Mouse (Mus musculus): ENCODE results near the gene Pms2. TPM values are rescaled to one million over a fixed set of nuclear protein-coding genes. Genes with fewer than 3 reads are reported as not detected.
A peak's percentile ranks its signal among the peaks of the same experiment; 100 is the strongest.

The Pms2 gene
- polyA plus RNA-seq, 1 experiment from 2014 or later = 24.2 TPM

GRCm38 (mm10) chr5:143966671-143967070 lies 56.9 kb downstream of the Pms2 start:
- no peak overlapping the region for H3K4me2 ChIP-seq
- 85% methylated on average over 12 of the region's 12 CpGs for WGBS
- no peaks in the 10 kb centered on the region for H3K9me3 ChIP-seq (replicated peaks)
- no peaks in the 10 kb centered on the region for H3K4me1 ChIP-seq (replicated peaks)
- ATAC-seq (ENCODE audit: insufficient number of reproducible peaks, low FRiP score) = no peak
- no peaks in the 10 kb centered on the region for H3K36me3 ChIP-seq
- no peaks in the 10 kb centered on the region for H3K27me3 ChIP-seq (replicated peaks)
- H3K4me3 ChIP-seq = no peak overlapping the region
- H3K27ac ChIP-seq (ENCODE audit: poor library complexity, severe bottlenecking) = no peak overlapping the region
- H3K9ac ChIP-seq = no peak overlapping the region

DNA sequence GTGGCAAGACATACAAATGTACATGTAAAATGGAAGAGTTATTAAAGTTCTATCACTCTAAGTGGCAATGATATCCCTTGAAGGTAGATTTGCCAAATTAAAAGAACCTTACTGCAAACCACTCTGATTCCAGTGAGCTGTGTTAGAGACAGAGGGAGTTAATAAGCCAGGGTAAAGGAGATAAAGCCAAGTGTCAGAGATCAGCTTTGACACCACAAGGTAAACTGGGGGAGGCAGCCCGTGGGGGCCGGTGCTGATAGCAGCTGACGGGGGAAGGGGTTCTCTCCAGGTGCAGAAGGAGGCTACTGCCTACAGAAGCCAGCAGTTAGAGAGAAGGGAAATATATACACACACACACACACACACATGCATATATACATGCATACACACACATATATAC lies 62.9 kb downstream of the Pms2 start:
- Histone ChIP-seq H3K36me3 (no peaks in the 10 kb centered on the region), H3K9ac (no peak overlapping the region), H3K27ac (ENCODE audit: poor library complexity, severe bottlenecking) (no peak overlapping the region), H3K4me2 (no peak overlapping the region), H3K4me3 (no peak overlapping the region), H3K27me3 (replicated peaks) (no peaks in the 10 kb centered on the region), H3K9me3 (replicated peaks) (no peaks in the 10 kb centered on the region), H3K4me1 (replicated peaks) (0 out of 2 replicates have a peak, but pooled peaks cover 4% of the 10 kb centered on the region)
- WGBS = 15% methylated on average over 3 of the region's 3 CpGs
- ATAC-seq (ENCODE audit: insufficient number of reproducible peaks, low FRiP score) = no peak

- WGBS = 49% methylated on average over 4 of the region's 4 CpGs
- Histone ChIP-seq H3K4me1 (replicated peaks) (0 out of 2 replicates have a peak, but pooled peaks cover 4% of the 10 kb centered on the region), H3K9ac (no peak overlapping the region), H3K4me2 (no peak overlapping the region), H3K4me3 (no peak overlapping the region), H3K36me3 (no peaks in the 10 kb centered on the region), H3K27ac (ENCODE audit: poor library complexity, severe bottlenecking) (no peak overlapping the region), H3K27me3 (replicated peaks) (no peaks in the 10 kb centered on the region), H3K9me3 (replicated peaks) (no peaks in the 10 kb centered on the region)
- ATAC-seq (ENCODE audit: insufficient number of reproducible peaks, low FRiP score) = peak; percentile 69
Measured at GRCm38 (mm10) chr5:143974931-143975630, 65.3 kb downstream of the Pms2 start.

GRCm38 (mm10) chr5:143975631-143975933 lies 65.8 kb downstream of the Pms2 start:
- Histone ChIP-seq H3K36me3 (no peaks in the 10 kb centered on the region), H3K27me3 (replicated peaks) (no peaks in the 10 kb centered on the region), H3K27ac (ENCODE audit: poor library complexity, severe bottlenecking) (no peak overlapping the region), H3K9ac (no peak overlapping the region), H3K4me3 (no peak overlapping the region), H3K4me2 (no peak overlapping the region), H3K4me1 (replicated peaks) (peaks cover 4% of the 10 kb centered on the region; the same call in 1 of the 2 replicates), H3K9me3 (replicated peaks) (no peaks in the 10 kb centered on the region)
- WGBS = 46% methylated on average over 2 of the region's 2 CpGs
- no peak for ATAC-seq (ENCODE audit: insufficient number of reproducible peaks, low FRiP score)

DNA sequence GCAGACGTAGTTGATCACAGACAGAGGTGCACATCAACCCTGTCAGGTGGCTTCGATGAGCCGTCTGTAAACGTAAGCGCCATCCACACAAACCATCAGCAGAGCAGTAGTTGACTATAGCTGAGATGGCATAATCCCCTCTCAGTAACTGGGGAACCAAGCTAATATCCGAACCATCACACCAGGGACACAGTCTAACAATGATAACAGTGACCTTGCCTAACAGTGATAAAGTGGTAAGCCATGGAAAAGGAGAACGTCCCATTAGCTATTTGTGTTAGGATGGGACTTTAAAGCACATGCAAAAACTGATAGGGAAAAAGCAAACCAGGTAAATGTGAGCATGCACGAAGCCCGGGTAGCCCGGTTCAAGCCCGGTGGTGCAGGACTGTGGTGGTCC lies 66.5 kb downstream of the Pms2 start:
- Histone ChIP-seq H3K9me3 (replicated peaks) (no peaks in the 10 kb centered on the region), H3K4me1 (replicated peaks) (peaks cover 9% of the 10 kb centered on the region), H3K4me2 (no peak overlapping the region), H3K27ac (ENCODE audit: poor library complexity, severe bottlenecking) (no peak overlapping the region), H3K27me3 (replicated peaks) (no peaks in the 10 kb centered on the region), H3K4me3 (no peak overlapping the region), H3K9ac (no peak overlapping the region), H3K36me3 (no peaks in the 10 kb centered on the region)
- WGBS = 79% methylated on average over 11 of the region's 11 CpGs
- no peak for ATAC-seq (ENCODE audit: insufficient number of reproducible peaks, low FRiP score)

GRCm38 (mm10) chr5:143976726-143977431 lies 67.1 kb downstream of the Pms2 start:
- Histone ChIP-seq H3K27ac (ENCODE audit: poor library complexity, severe bottlenecking) (no peak overlapping the region), H3K27me3 (replicated peaks) (no peaks in the 10 kb centered on the region), H3K4me1 (replicated peaks) (peaks cover 9% of the 10 kb centered on the region), H3K36me3 (no peaks in the 10 kb centered on the region), H3K9ac (no peak overlapping the region), H3K9me3 (replicated peaks) (no peaks in the 10 kb centered on the region), H3K4me3 (no peak overlapping the region), H3K4me2 (no peak overlapping the region)
- no peak for ATAC-seq (ENCODE audit: insufficient number of reproducible peaks, low FRiP score)
- 53% methylated on average over 16 of the region's 16 CpGs for WGBS

DNA sequence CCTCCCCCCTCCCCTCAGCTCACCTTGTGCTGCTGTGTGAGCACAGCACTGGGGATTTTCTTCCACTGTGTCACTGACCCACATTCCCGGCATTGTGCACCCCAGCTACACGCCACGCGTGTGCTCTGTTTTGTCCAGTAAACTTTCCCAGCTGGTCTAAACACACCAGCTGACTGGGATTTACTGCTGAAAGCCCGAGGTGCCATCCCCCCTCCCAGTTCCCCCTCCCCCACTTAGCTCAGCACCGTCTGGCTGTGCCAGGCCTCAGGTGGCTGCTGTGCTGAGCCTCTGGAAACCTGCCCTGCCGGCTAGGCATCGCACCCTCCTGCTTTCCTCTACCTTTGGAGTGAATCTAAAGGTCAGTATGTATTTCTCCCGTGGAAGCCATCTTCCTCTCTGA lies 71.1 kb downstream of the Pms2 start:
- Histone ChIP-seq H3K4me1 (replicated peaks) (peaks cover 5% of the 10 kb centered on the region), H3K27ac (ENCODE audit: poor library complexity, severe bottlenecking) (no peak overlapping the region), H3K9me3 (replicated peaks) (no peaks in the 10 kb centered on the region), H3K4me2 (0 out of 2 replicates have a peak overlapping the region, but pooled peaks have one; percentile 9), H3K36me3 (peaks cover 15% of the 10 kb centered on the region), H3K27me3 (replicated peaks) (no peaks in the 10 kb centered on the region), H3K4me3 (no peak overlapping the region), H3K9ac (no peak overlapping the region)
- ATAC-seq (ENCODE audit: insufficient number of reproducible peaks, low FRiP score) = no peak
- WGBS = 31% methylated on average over 9 of the region's 9 CpGs

DNA sequence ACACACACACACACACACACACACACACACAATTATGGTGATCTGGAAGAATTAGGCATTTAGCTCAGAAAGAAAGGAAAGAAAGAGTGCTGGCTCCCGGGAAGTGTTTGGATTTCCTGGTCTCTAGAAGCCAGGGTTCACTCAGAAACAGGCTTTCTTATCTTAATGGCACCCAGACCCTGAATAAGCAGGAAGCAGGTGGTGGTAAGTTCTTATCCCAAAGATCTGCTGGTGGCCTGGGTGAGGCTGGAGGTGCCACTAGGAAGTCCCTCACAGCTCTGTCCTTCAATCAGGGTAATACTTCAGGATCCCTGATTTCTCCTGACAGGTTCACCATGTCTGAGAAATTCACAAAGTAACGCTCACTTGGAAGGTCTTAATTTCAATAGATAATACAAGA lies 72.6 kb downstream of the Pms2 start:
- H3K4me3 ChIP-seq = no peak overlapping the region
- no peak overlapping the region for H3K4me2 ChIP-seq
- peaks cover 5% of the 10 kb centered on the region for H3K4me1 ChIP-seq (replicated peaks)
- no peaks in the 10 kb centered on the region for H3K9me3 ChIP-seq (replicated peaks)
- H3K27me3 ChIP-seq (replicated peaks) = no peaks in the 10 kb centered on the region
- H3K36me3 ChIP-seq = peaks cover 29% of the 10 kb centered on the region
- no peak overlapping the region for H3K27ac ChIP-seq (ENCODE audit: poor library complexity, severe bottlenecking)
- ATAC-seq (ENCODE audit: insufficient number of reproducible peaks, low FRiP score) = no peak
- 55% methylated on average over 2 of the region's 2 CpGs for WGBS
- H3K9ac ChIP-seq = no peak overlapping the region

Other genes starting within 250 kb of the Pms2 start
- gene Usp42, start 177.7 kb upstream of the Pms2 start, polyA plus RNA-seq (2016; fragmentation: Nextera tagmentation; extraction: Ambion mirVana) = 17.6 and 19.4 TPM in 2 replicates
- gene Eif2ak1, start 92.2 kb upstream of the Pms2 start, polyA plus RNA-seq (2016; fragmentation: Nextera tagmentation; extraction: Ambion mirVana) = 35.0 and 35.4 TPM in 2 replicates
- gene Ankrd61, start 12.3 kb upstream of the Pms2 start, polyA plus RNA-seq (2016; fragmentation: Nextera tagmentation; extraction: Ambion mirVana) = 0.22 and 0.39 TPM in 2 replicates
- gene Aimp2, start 117 bp upstream of the Pms2 start, polyA plus RNA-seq (2016; fragmentation: Nextera tagmentation; extraction: Ambion mirVana) = 85.9 and 86.6 TPM in 2 replicates
- gene Gm42421, start 18.2 kb downstream of the Pms2 start, polyA plus RNA-seq (2016; fragmentation: Nextera tagmentation; extraction: Ambion mirVana) = 0.33 and 0.55 TPM in 2 replicates
- 1.0 and 1.3 TPM in 2 replicates for gene Rsph10b, start 23.1 kb downstream of the Pms2 start, polyA plus RNA-seq (2016; fragmentation: Nextera tagmentation; extraction: Ambion mirVana)
- 59.1 and 59.3 TPM in 2 replicates for gene Ccz1, start 104.9 kb downstream of the Pms2 start, polyA plus RNA-seq (2016; fragmentation: Nextera tagmentation; extraction: Ambion mirVana)
- gene Ocm, start 116.7 kb downstream of the Pms2 start, polyA plus RNA-seq (2016; fragmentation: Nextera tagmentation; extraction: Ambion mirVana) = not detected in 2 replicates
- gene Lmtk2, start 190.5 kb downstream of the Pms2 start, polyA plus RNA-seq (2016; fragmentation: Nextera tagmentation; extraction: Ambion mirVana) = 6.9 and 7.6 TPM in 2 replicates